In the genomic region with DNA sequence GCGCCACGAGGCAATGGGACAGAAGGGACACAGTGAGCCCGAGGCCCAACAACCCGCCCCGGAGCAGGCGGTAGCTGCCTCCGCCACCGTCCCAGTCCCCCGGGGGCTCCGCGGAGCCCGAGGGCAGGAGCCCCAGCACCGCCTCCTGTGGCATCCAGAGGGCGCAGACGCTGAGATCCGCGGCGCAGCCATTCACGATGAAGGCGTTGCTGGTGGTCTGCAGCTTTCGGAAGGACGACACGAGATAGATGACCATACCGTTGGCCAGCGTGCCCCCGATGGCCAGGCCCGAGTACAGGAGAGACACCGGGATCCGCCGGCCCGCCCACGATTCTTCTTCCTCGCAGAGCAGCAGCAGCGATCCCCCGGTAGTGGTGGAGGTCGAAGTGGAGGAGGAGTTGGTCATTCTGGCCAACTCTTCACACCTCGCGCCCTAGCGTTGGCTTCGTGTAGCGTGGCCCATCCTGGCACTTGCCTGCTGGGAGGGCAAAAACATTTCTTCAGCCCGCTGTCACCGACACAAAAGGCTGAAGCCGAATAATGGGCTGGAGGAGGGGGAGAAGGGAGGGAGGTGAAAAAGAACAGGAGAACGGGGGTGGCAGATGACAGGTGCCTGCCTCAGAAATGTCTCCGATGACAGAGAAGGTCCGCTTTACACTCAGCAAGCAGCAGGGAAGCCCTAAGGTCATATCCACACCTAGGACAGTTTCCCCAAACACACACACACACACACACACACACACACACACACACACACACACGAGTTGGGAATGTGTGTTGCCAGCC, we compare ENCODE assay signal across 9 mouse cellular contexts. TPM values are rescaled to one million over a fixed set of nuclear protein-coding genes. Genes with fewer than 3 reads are reported as not detected.
DNase-seq lines count a peak whose midpoint lies in the region; ATAC-seq and TF ChIP-seq lines count a peak whose summit lies in the region.
"Had no signal": no experiment of that assay in that cellular context is flagged by ENCODE, and none has a peak within 500 bp of the region (broad histone marks: within the 10 kb centered on the region; RNA-seq: fewer than 3 reads in every experiment).

No protein-coding gene starts in this region.

- TF ChIP-seq POLR2A in limb, embryonic 14.5 days (IDR thresholded peaks at IDR 0.05; ENCODE audit: borderline replicate concordance, extremely low read depth, insufficient read depth, insufficient read length): no peak

- H3K4me2 ChIP-seq in limb, embryonic 14.5 days (replicated peaks; ENCODE audit: low read depth, low read length, severe bottlenecking): peak overlapping the region; percentile 98
- H3K4me2 ChIP-seq in midbrain, embryonic 16.5 days (ENCODE audit: low read length): peak overlapping the region; percentile 98

- H3K9me3 ChIP-seq in forebrain, embryonic 10.5 days: no peaks in the 10 kb centered on the region
- H3K9me3 ChIP-seq in limb, embryonic 14.5 days (ENCODE audit: control insufficient read depth, low read length): no peaks in the 10 kb centered on the region
- no peaks in the 10 kb centered on the region for H3K9me3 ChIP-seq in midbrain, embryonic 16.5 days (replicated peaks; ENCODE audit: control insufficient read depth, low read length, poor library complexity, severe bottlenecking)

- ATAC-seq in Patski: peak; percentile 60
- peak; percentile 28 to 36; a peak in 3 of 4 replicates for ATAC-seq in hematopoietic stem cell, adult 5-6 weeks (replicated peaks in 1 of 2; ENCODE audit: insufficient read depth in 1 of 2, low FRiP score in 2 of 2, low TSS enrichment in 1 of 2, low read depth in 1 of 2, poor library complexity in 2 of 2, severe bottlenecking in 2 of 2)
- ATAC-seq in limb, embryonic 14.5 days (ENCODE audit: low FRiP score, low read depth): peak; percentile 34
- peak; percentile 30 for ATAC-seq in midbrain, embryonic 16.5 days

- H3K27ac ChIP-seq in forebrain, embryonic 10.5 days: peak overlapping the region; percentile 69; the same call in 1 of the 2 replicates
- no peak overlapping the region for H3K27ac ChIP-seq in limb, embryonic 14.5 days (replicated peaks; ENCODE audit: low read depth, low read length)
- peak overlapping the region; percentile 39 for H3K27ac ChIP-seq in midbrain, embryonic 16.5 days (ENCODE audit: low read length)

- WGBS in forebrain, embryonic 10.5 days: 2% methylated on average over 48 of the region's 48 CpGs
- WGBS in limb, embryonic 14.5 days: under 1% methylated on average over 43 of the region's 48 CpGs
- under 1% methylated on average over 48 of the region's 48 CpGs for WGBS in midbrain, embryonic 16.5 days

- peak overlapping the region; percentile 58 for H3K9ac ChIP-seq in limb, embryonic 14.5 days (ENCODE audit: low read depth, low read length, severe bottlenecking)
- peak overlapping the region; percentile 77 for H3K9ac ChIP-seq in midbrain, embryonic 16.5 days (ENCODE audit: low read depth, low read length)

- peak; percentile 3 for DNase-seq in gastrocnemius, adult 18-20 months (ENCODE audit: low spot score)
- no peak for DNase-seq in gastrocnemius, postnatal 25 days
- no peak for DNase-seq in Patski (ENCODE audit: low read depth, low spot score)
- peak; percentile 53 for DNase-seq in forebrain, embryonic 10.5 days (ENCODE audit: extremely low spot score, low spot score)
- DNase-seq in limb, embryonic 14.5 days (ENCODE audit: low spot score): no peak
- DNase-seq in urinary bladder, postnatal 25 days (ENCODE audit: low spot score): peak; percentile 7

- no peak for TF ChIP-seq CTCF in Patski (IDR thresholded peaks at IDR 0.05)

- in situ Hi-C loops in Patski (cut with MboI; ENCODE audit: low pct_unique_long_range_greater_than_20kb): no loop called here

- POLR2A ChIA-PET in Patski (lab: Charles Lee): interaction anchor here (0.6 to 1.0 kb wide), 2 partner anchors 22 to 205 kb away, joined by 3 read pairs; no protein-coding TSS in a partner anchor

- H3K4me3 ChIP-seq in forebrain, embryonic 10.5 days: peak overlapping the region; percentile 65
- peak overlapping the region; percentile 53 for H3K4me3 ChIP-seq in limb, embryonic 14.5 days (replicated peaks; ENCODE audit: low read length)
- peak overlapping the region; percentile 65 for H3K4me3 ChIP-seq in midbrain, embryonic 16.5 days (ENCODE audit: low read depth, low read length)

- H3K27me3 ChIP-seq in Patski: peaks cover 7% of the 10 kb centered on the region
- peaks cover 83% of the 10 kb centered on the region for H3K27me3 ChIP-seq in forebrain, embryonic 10.5 days (ENCODE audit: poor library complexity, severe bottlenecking)
- peaks cover 48% of the 10 kb centered on the region for H3K27me3 ChIP-seq in limb, embryonic 14.5 days (ENCODE audit: control insufficient read depth, insufficient read depth, low read length)
- H3K27me3 ChIP-seq in midbrain, embryonic 16.5 days (ENCODE audit: control insufficient read depth, insufficient read depth, low read depth, low read length): peaks cover 17% of the 10 kb centered on the region
- H3K27me3 ChIP-seq: CH12.LX had no signal

- CTCF ChIA-PET in Patski (lab: Charles Lee): interaction anchor here (1.1 to 1.3 kb wide), 2 partner anchors 10 to 212 kb away, joined by 5 read pairs; no protein-coding TSS in a partner anchor

- no peaks in the 10 kb centered on the region for H3K36me3 ChIP-seq in forebrain, embryonic 10.5 days (replicated peaks)
- H3K36me3 ChIP-seq in limb, embryonic 14.5 days (ENCODE audit: control insufficient read depth, insufficient read depth, low read length): no peaks in the 10 kb centered on the region
- H3K36me3 ChIP-seq in midbrain, embryonic 16.5 days (ENCODE audit: control insufficient read depth, insufficient read depth, low read length): no peaks in the 10 kb centered on the region

- H3K4me1 ChIP-seq in forebrain, embryonic 10.5 days: peaks cover 26% of the 10 kb centered on the region
- H3K4me1 ChIP-seq in limb, embryonic 14.5 days (ENCODE audit: control insufficient read depth, insufficient read depth, low read length): peaks cover 23% of the 10 kb centered on the region
- H3K4me1 ChIP-seq in midbrain, embryonic 16.5 days (ENCODE audit: control insufficient read depth, insufficient read depth, low read length): peaks cover 14% of the 10 kb centered on the region

RNA-seq across cellular contexts. Expression of gene Gpr88, which starts 0.9 kb away (rescaled TPM):
- not detected for total RNA-seq in gastrocnemius, adult 18-20 months (2021)
- not detected for total RNA-seq in gastrocnemius, postnatal 25 days (2021)
- 0.50 TPM for polyA plus RNA-seq in Patski (2021)
- not detected in 2 replicates for polyA plus RNA-seq in forebrain, embryonic 10.5 days (2016; fragmentation: Nextera tagmentation; extraction: Ambion mirVana)
- total RNA-seq in hematopoietic stem cell, adult 5-6 weeks (2017): not detected in 2 replicates
- polyA plus RNA-seq in limb, embryonic 14.5 days (2012; rRNA removed): 5.7 and 6.7 TPM in 2 replicates
- polyA plus RNA-seq in limb, embryonic 14.5 days (2014; fragmentation: Nextera tagmentation; extraction: Ambion mirVana): 5.2 and 5.7 TPM in 2 replicates
- polyA plus RNA-seq in midbrain, embryonic 16.5 days (2015; fragmentation: Nextera tagmentation; extraction: Ambion mirVana): 2.6 and 2.7 TPM in 2 replicates
- total RNA-seq: CH12.LX had no signal

Comparison
In these comparisons a context has a peak if more than half of its experiments do, and no peak if none do; other contexts are left out.
1. DNase-seq: peak in gastrocnemius, adult 18-20 months (single experiment), forebrain, embryonic 10.5 days (single experiment) and urinary bladder, postnatal 25 days (single experiment); none in gastrocnemius, postnatal 25 days (single experiment), Patski (single experiment) and limb, embryonic 14.5 days (single experiment).
2. Peak in every context shown above with its lines, with median percentiles within 50 percentile points of each other: ATAC-seq and H3K4me3 ChIP-seq.